Comparison of ENCODE assay signal across 8 mouse cellular contexts in genomic region chr11:77887373-77887960, GRCm38 (mm10). TPM values are rescaled to one million over a fixed set of nuclear protein-coding genes. Genes with fewer than 3 reads are reported as not detected.
DNase-seq lines count a peak whose midpoint lies in the region; ATAC-seq and TF ChIP-seq lines count a peak whose summit lies in the region.
"Had no signal": no experiment of that assay in that cellular context is flagged by ENCODE, and none has a peak within 500 bp of the region (broad histone marks: within the 10 kb centered on the region; RNA-seq: fewer than 3 reads in every experiment).

No protein-coding gene starts in this region.

- no peaks in the 10 kb centered on the region for H3K9me3 ChIP-seq in hindbrain, embryonic 13.5 days
- H3K9me3 ChIP-seq: lung, embryonic 15.5 days had no signal

- TF ChIP-seq CTCF in lung, adult 2 months (IDR thresholded peaks at IDR 0.05; ENCODE audit: insufficient read depth, low read length), result no peak

- H3K4me2 ChIP-seq in hindbrain, embryonic 13.5 days, result peak overlapping the region; percentile 29
- H3K4me2 ChIP-seq: lung, embryonic 15.5 days had no signal

- H3K27me3 ChIP-seq in hindbrain, embryonic 13.5 days, result peaks cover 16% of the 10 kb centered on the region
- H3K27me3 ChIP-seq: lung, embryonic 15.5 days had no signal

- peak; percentile 25 for DNase-seq in lung, postnatal 25 days (ENCODE audit: low spot score)
- DNase-seq in lung, adult 2 months, result no peak
- peak; percentile 72 for DNase-seq in embryo, embryonic 10.5 days (ENCODE audit: low spot score)
- DNase-seq in thymus, postnatal 25 days, result peak; percentile 89

- H3K4me1 ChIP-seq in lung, adult 2 months (ENCODE audit: control insufficient read depth, insufficient read depth, low read length), result no peaks in the 10 kb centered on the region
- peaks cover 74% of the 10 kb centered on the region for H3K4me1 ChIP-seq in hindbrain, embryonic 13.5 days (replicated peaks)

- TF ChIP-seq POLR2A in lung, adult 2 months (IDR thresholded peaks at IDR 0.05; ENCODE audit: borderline replicate concordance, extremely low read depth, low read depth, low read length), result no peak

- ATAC-seq in hindbrain, embryonic 13.5 days (ENCODE audit: low FRiP score), result peak; percentile 81
- 0 out of 2 replicates have a peak, but pooled peaks have one; percentile 47 for ATAC-seq in monocyte, adult 5-6 weeks (replicated peaks; ENCODE audit: insufficient number of reproducible peaks, low FRiP score, low TSS enrichment, poor library complexity, severe bottlenecking)
- no peak for ATAC-seq in cerebellum, adult (ENCODE audit: insufficient number of reproducible peaks, low FRiP score, low TSS enrichment)

- H3K36me3 ChIP-seq in hindbrain, embryonic 13.5 days, result no peaks in the 10 kb centered on the region
- H3K36me3 ChIP-seq: lung, embryonic 15.5 days had no signal

- no peak overlapping the region for H3K4me3 ChIP-seq in lung, adult 2 months (replicated peaks; ENCODE audit: extremely low read depth, low read depth, low read length)
- no peak overlapping the region for H3K4me3 ChIP-seq in hindbrain, embryonic 13.5 days
- H3K4me3 ChIP-seq: lung, embryonic 15.5 days had no signal

- H3K27ac ChIP-seq in hindbrain, embryonic 13.5 days, result peak overlapping the region; percentile 91
- H3K27ac ChIP-seq: lung, embryonic 15.5 days had no signal

- H3K9ac ChIP-seq in hindbrain, embryonic 13.5 days, result peak overlapping the region; percentile 40
- H3K9ac ChIP-seq: lung, embryonic 15.5 days had no signal

- WGBS in lung, adult 2 months, result 49% methylated on average over 17 of the region's 17 CpGs
- 18% methylated on average over 17 of the region's 17 CpGs for WGBS in hindbrain, embryonic 13.5 days

RNA-seq across cellular contexts. Expression of gene Pipox, which starts 6.4 kb away (rescaled TPM):
- polyA plus RNA-seq in lung, adult 2 months (2012; rRNA removed), result 0.60 and 1.3 TPM in 2 replicates
- polyA plus RNA-seq in hindbrain, embryonic 13.5 days (2015; fragmentation: Nextera tagmentation; extraction: Ambion mirVana), result 4.2 and 6.6 TPM in 2 replicates
- not detected in 3 replicates for total RNA-seq in monocyte, adult 5-6 weeks (2017)

RNA-seq across cellular contexts. Expression of gene Sez6, which starts 43.1 kb away (rescaled TPM):
- polyA plus RNA-seq in lung, adult 2 months (2012; rRNA removed), result 0.12 and 0.19 TPM in 2 replicates
- 112 and 121 TPM in 2 replicates for polyA plus RNA-seq in hindbrain, embryonic 13.5 days (2015; fragmentation: Nextera tagmentation; extraction: Ambion mirVana)
- not detected in 3 replicates for total RNA-seq in monocyte, adult 5-6 weeks (2017)

Comparison
In these comparisons a context has a peak if more than half of its experiments do, and no peak if none do; other contexts are left out.
1. RNA of gene Sez6, which starts 43.1 kb away (polyA plus RNA-seq): 112 to 121 TPM in hindbrain, embryonic 13.5 days; 0.12 to 0.19 TPM in lung, adult 2 months; every median in the first group is over 10 times any median in the second.